Mouse (Mus musculus): ENCODE measurements around the gene Ddx6. TPM values are rescaled to one million over a fixed set of nuclear protein-coding genes. Genes with fewer than 3 reads are reported as not detected.
A peak's percentile ranks its signal among the peaks of the same experiment; 100 is the strongest.

Ddx6 gene
- polyA plus RNA-seq (2015; fragmentation: Nextera tagmentation; extraction: Ambion mirVana) = 15.2 and 16.5 TPM in 2 replicates

DNA sequence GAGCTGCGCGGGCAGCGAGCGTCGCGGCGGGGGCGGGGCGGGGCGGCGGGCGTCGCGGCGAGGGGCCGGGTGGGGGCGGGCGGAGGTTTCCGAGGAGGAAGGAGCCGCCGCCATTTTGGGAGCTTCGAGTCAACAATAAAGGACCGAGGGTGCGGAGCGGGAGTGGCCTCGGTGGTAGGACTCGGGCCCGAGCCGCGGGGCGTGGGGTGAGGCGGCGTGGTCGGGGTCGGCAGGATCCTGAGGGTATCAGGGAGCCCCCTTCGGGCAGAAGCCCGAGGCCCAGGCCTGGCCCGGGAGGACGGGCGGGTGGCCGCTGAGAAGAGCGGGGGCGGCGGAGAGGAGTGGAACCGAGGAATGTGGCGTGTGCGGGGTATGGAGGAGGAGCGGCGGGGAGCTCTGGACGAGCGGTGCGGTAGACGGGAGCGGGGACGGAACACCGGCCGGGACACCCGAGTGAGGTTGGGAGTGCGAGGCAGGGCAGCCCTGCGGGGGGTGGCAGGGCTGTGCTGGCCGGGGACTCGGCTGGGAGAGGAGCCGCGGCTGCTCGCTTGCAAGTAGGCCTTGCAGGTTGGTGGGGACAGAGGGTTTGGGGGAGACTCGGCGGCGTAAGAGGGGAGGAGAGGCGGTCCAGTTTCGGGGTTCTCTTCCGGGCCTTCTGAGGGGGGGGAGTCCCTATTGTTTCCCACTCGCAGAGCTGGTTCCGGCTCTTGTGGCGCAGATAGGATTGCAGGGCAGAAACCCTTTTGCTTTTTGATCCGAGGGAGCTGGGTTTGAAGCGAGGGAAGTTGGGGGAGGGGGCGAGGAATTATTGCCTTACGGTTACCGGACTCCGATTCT lies at the start of gene Ddx6:
TSS of gene Ddx6 (plus strand) at position 114 of the 837 bp plus-strand sequence.
- peaks cover 8% of the 10 kb centered on the region for H3K36me3 ChIP-seq (ENCODE audit: control insufficient read depth, insufficient read depth, low read length)
- peak within 1 kb of the TSS; percentile 99 for H3K27ac ChIP-seq (ENCODE audit: low read length)
- WGBS = under 1% methylated on average over 68 of the region's 80 CpGs
- H3K4me2 ChIP-seq (ENCODE audit: low read depth, low read length) = peak within 1 kb of the TSS; percentile 75
- H3K27me3 ChIP-seq (ENCODE audit: control insufficient read depth, insufficient read depth, low read depth, low read length) = no peaks in the 10 kb centered on the region
- H3K4me3 ChIP-seq (ENCODE audit: low read length) = peak within 1 kb of the TSS; percentile 100
- ATAC-seq (ENCODE audit: low read depth) = peak; percentile 61
- peaks cover 17% of the 10 kb centered on the region for H3K4me1 ChIP-seq (replicated peaks; ENCODE audit: control insufficient read depth, insufficient read depth, low read length)
- peak within 1 kb of the TSS; percentile 100 for H3K9ac ChIP-seq (ENCODE audit: low read length)
- no peaks in the 10 kb centered on the region for H3K9me3 ChIP-seq (ENCODE audit: control insufficient read depth, low read length)

DNA sequence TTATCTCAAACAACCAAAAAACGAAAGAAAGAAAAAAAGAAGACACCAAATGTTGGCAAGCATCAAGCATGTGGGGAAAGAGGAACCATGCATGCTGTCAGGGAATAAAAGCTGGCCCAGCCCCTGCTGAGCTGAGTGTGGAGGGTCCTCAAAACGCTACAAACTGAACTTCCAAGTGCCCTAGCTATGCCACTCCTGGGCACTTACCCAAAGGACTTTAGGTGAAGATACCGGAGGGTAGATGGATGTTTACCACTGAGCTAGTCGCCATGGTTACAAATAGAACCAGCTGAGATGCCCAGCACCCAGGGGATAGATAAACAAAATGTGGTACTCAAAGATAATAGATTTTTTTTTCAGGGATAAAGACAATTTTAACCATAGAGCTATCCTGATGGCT lies 43.1 kb upstream of the Ddx6 start, which contains the start of gene Cxcr5:
TSS of gene Cxcr5 (minus strand) at position 281 of the 400 bp plus-strand sequence.
- H3K9ac ChIP-seq (ENCODE audit: low read length) = no peak within 1 kb of the TSS
- H3K4me1 ChIP-seq (replicated peaks; ENCODE audit: control insufficient read depth, insufficient read depth, low read length) = no peaks in the 10 kb centered on the region
- H3K4me3 ChIP-seq (ENCODE audit: low read length) = no peak within 1 kb of the TSS
- no peak for ATAC-seq (ENCODE audit: low read depth)
- H3K27me3 ChIP-seq (ENCODE audit: control insufficient read depth, insufficient read depth, low read depth, low read length) = no peaks in the 10 kb centered on the region
- no peaks in the 10 kb centered on the region for H3K9me3 ChIP-seq (ENCODE audit: control insufficient read depth, low read length)
- no peak within 1 kb of the TSS for H3K27ac ChIP-seq (ENCODE audit: low read length)
- no peaks in the 10 kb centered on the region for H3K36me3 ChIP-seq (ENCODE audit: control insufficient read depth, insufficient read depth, low read length)
- H3K4me2 ChIP-seq (ENCODE audit: low read depth, low read length) = no peak within 1 kb of the TSS
- 55% methylated on average over 4 of the region's 4 CpGs for WGBS

DNA sequence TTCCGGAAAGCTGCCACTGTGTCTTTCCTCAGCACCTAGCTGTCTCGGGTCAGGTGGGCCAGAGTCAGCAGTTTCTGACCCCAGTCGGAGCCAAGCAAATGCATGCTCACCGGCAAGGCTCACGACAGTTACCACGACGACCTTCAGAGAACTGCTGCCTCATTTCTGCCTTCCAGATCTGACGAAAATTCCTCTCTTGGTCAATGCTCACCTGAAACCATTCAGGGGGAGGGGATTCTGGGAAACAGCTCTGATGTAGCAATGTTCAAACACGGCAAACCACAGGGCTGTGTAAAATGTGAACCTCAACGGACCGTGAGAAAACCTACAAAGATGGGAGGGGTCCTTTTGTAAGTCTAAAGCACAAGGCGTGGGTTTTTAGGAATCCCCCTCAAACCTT lies 41.8 kb upstream of the Ddx6 start:
- no peak for ATAC-seq (ENCODE audit: low read depth)
- no peaks in the 10 kb centered on the region for H3K4me1 ChIP-seq (replicated peaks; ENCODE audit: control insufficient read depth, insufficient read depth, low read length)
- WGBS = 42% methylated on average over 12 of the region's 12 CpGs
- no peaks in the 10 kb centered on the region for H3K9me3 ChIP-seq (ENCODE audit: control insufficient read depth, low read length)
- H3K4me2 ChIP-seq (ENCODE audit: low read depth, low read length) = no peak overlapping the region
- no peak overlapping the region for H3K9ac ChIP-seq (ENCODE audit: low read length)
- no peak overlapping the region for H3K4me3 ChIP-seq (ENCODE audit: low read length)
- H3K27ac ChIP-seq (ENCODE audit: low read length) = no peak overlapping the region
- H3K36me3 ChIP-seq (ENCODE audit: control insufficient read depth, insufficient read depth, low read length) = no peaks in the 10 kb centered on the region
- H3K27me3 ChIP-seq (ENCODE audit: control insufficient read depth, insufficient read depth, low read depth, low read length) = no peaks in the 10 kb centered on the region

DNA sequence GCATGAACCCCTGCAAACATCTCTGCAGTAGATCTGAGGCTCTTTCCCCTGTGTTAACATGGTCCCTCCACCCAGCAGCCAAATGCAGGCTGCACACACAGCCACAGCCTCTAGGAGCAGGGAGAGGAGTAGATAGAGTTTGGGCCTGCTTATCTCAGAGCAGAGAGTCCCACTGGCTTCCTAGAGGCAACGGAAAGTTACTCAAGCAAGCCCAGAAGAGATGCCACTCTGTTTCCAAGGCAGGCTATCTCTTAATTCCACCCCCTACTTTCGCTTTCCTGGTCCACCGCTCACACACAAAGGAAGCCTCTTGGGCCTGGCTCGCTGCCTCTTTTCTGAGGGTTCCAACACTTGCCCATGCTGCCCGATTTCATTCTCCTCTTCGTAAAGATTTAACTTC lies 39.3 kb upstream of the Ddx6 start:
- ATAC-seq (ENCODE audit: low read depth) = no peak
- Histone ChIP-seq H3K4me1 (replicated peaks; ENCODE audit: control insufficient read depth, insufficient read depth, low read length) (no peaks in the 10 kb centered on the region), H3K9ac (ENCODE audit: low read length) (no peak overlapping the region), H3K4me3 (ENCODE audit: low read length) (no peak overlapping the region), H3K27ac (ENCODE audit: low read length) (no peak overlapping the region), H3K36me3 (ENCODE audit: control insufficient read depth, insufficient read depth, low read length) (no peaks in the 10 kb centered on the region), H3K9me3 (ENCODE audit: control insufficient read depth, low read length) (no peaks in the 10 kb centered on the region), H3K4me2 (ENCODE audit: low read depth, low read length) (no peak overlapping the region), H3K27me3 (ENCODE audit: control insufficient read depth, insufficient read depth, low read depth, low read length) (no peaks in the 10 kb centered on the region)
- WGBS = 79% methylated on average over 6 of the region's 6 CpGs

DNA sequence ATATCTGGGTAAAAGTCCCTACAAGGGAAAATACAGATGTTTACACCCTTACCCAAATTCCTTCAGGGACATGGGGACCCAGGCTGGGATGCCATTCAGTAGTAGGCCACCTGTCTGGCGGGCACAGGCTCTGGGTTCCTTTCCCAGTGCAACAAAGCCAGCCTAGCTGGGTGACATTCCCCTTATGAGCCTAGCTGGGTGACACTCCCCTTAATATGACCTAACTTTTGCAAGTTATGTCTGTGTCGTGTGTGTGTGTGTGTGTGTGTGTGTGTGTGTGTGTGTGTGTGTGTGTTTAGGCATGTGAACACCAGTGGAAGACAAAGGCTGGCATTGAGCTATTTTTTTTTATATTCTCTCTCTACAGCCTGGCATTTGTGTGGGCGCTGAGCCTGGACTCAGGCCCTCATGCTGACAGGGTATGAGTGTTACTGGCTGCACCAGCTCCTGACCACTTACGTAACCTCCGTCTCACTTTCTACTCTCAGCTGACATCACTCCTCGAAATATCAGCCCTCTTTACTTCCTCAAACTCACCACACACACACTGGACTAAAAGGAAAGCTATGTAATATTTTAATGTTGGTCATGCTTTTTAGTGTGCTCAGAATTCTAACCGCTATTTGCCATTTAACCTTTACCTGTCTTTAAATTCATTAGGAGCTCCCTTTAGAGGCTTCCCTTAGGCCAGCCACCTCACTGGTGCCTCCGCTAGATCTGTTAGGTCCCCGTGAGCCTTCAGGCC lies 37.2 kb upstream of the Ddx6 start:
- Histone ChIP-seq H3K36me3 (ENCODE audit: control insufficient read depth, insufficient read depth, low read length) (no peaks in the 10 kb centered on the region), H3K4me1 (replicated peaks; ENCODE audit: control insufficient read depth, insufficient read depth, low read length) (no peaks in the 10 kb centered on the region), H3K27ac (ENCODE audit: low read length) (no peak overlapping the region), H3K4me3 (ENCODE audit: low read length) (no peak overlapping the region), H3K9ac (ENCODE audit: low read length) (no peak overlapping the region), H3K9me3 (ENCODE audit: control insufficient read depth, low read length) (no peaks in the 10 kb centered on the region), H3K27me3 (ENCODE audit: control insufficient read depth, insufficient read depth, low read depth, low read length) (no peaks in the 10 kb centered on the region), H3K4me2 (ENCODE audit: low read depth, low read length) (no peak overlapping the region)
- peak; percentile 64 for ATAC-seq (ENCODE audit: low read depth)
- 54% methylated on average over 9 of the region's 9 CpGs for WGBS

DNA sequence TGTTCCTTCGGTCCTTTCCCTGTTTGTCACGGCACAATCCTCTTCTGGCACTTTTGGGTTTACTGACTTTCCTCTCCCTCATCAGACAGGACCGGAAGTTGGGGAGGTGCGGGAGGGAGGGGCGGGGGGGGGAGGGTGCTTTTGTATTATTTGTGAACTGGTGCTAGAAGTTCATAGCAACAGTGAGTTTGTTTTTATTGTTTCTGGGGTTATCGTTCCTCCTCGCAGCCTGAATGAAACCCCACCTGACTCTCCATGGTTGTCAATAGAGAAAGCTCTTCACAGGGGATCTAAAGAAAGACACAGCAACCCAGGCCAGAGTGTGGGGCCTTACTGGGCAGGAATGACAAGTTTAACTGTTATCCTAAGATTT lies 36.6 kb upstream of the Ddx6 start:
- no peaks in the 10 kb centered on the region for H3K9me3 ChIP-seq (ENCODE audit: control insufficient read depth, low read length)
- no peak overlapping the region for H3K9ac ChIP-seq (ENCODE audit: low read length)
- no peak overlapping the region for H3K4me3 ChIP-seq (ENCODE audit: low read length)
- ATAC-seq (ENCODE audit: low read depth) = no peak
- H3K27ac ChIP-seq (ENCODE audit: low read length) = no peak overlapping the region
- H3K4me1 ChIP-seq (replicated peaks; ENCODE audit: control insufficient read depth, insufficient read depth, low read length) = no peaks in the 10 kb centered on the region
- 47% methylated on average over 7 of the region's 7 CpGs for WGBS
- no peaks in the 10 kb centered on the region for H3K36me3 ChIP-seq (ENCODE audit: control insufficient read depth, insufficient read depth, low read length)
- no peak overlapping the region for H3K4me2 ChIP-seq (ENCODE audit: low read depth, low read length)
- H3K27me3 ChIP-seq (ENCODE audit: control insufficient read depth, insufficient read depth, low read depth, low read length) = no peaks in the 10 kb centered on the region

DNA sequence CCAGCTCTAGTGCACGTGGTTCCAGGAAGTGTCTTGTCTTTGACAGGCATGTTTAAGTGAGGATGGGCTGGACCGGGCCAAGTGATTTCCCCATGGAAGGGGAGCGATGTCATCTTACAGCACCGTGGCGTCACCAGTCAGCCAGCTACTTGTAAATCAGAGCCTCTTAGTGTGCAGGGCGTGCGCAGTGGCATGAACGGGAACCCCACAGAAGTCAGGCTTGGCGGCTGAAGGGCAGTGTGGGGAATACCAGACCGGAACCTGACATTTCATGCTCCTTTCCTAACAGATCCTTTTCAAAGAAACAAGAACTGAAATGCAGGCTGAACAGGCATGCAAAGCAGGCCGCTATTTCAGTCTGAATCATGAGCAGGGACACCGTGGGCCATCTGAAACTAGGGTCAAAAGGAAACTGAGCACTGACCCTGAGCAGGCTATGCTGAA lies 33.7 kb upstream of the Ddx6 start:
- H3K9me3 ChIP-seq (ENCODE audit: control insufficient read depth, low read length) = no peaks in the 10 kb centered on the region
- WGBS = 74% methylated on average over 12 of the region's 12 CpGs
- ATAC-seq (ENCODE audit: low read depth) = no peak
- H3K9ac ChIP-seq (ENCODE audit: low read length) = no peak overlapping the region
- H3K4me3 ChIP-seq (ENCODE audit: low read length) = no peak overlapping the region
- no peaks in the 10 kb centered on the region for H3K4me1 ChIP-seq (replicated peaks; ENCODE audit: control insufficient read depth, insufficient read depth, low read length)
- H3K27ac ChIP-seq (ENCODE audit: low read length) = no peak overlapping the region
- no peak overlapping the region for H3K4me2 ChIP-seq (ENCODE audit: low read depth, low read length)
- no peaks in the 10 kb centered on the region for H3K27me3 ChIP-seq (ENCODE audit: control insufficient read depth, insufficient read depth, low read depth, low read length)
- no peaks in the 10 kb centered on the region for H3K36me3 ChIP-seq (ENCODE audit: control insufficient read depth, insufficient read depth, low read length)

DNA sequence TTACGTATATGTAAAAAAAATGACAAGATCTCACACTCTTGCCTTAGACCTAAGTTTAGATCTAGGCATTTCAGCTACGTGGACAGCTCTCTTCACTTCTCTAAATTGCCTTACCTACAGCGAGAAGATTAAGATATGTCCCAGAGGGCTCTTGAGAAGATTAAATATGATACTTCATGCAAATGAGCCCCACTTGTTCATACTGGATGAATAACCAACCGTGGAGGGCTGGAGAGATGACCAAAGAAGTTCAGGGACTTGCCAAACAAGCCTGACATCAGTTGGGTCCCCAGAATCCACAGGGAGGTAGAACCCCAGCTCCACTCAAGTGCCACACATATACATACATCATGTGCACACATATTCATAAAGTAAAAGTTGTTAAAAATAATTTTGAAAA lies 31.4 kb upstream of the Ddx6 start:
- ATAC-seq (ENCODE audit: low read depth) = no peak
- no peaks in the 10 kb centered on the region for H3K4me1 ChIP-seq (replicated peaks; ENCODE audit: control insufficient read depth, insufficient read depth, low read length)
- no peak overlapping the region for H3K27ac ChIP-seq (ENCODE audit: low read length)
- no peak overlapping the region for H3K9ac ChIP-seq (ENCODE audit: low read length)
- no peaks in the 10 kb centered on the region for H3K9me3 ChIP-seq (ENCODE audit: control insufficient read depth, low read length)
- no peak overlapping the region for H3K4me2 ChIP-seq (ENCODE audit: low read depth, low read length)
- 57% methylated on average over 4 of the region's 4 CpGs for WGBS
- H3K27me3 ChIP-seq (ENCODE audit: control insufficient read depth, insufficient read depth, low read depth, low read length) = no peaks in the 10 kb centered on the region
- H3K4me3 ChIP-seq (ENCODE audit: low read length) = no peak overlapping the region
- no peaks in the 10 kb centered on the region for H3K36me3 ChIP-seq (ENCODE audit: control insufficient read depth, insufficient read depth, low read length)

DNA sequence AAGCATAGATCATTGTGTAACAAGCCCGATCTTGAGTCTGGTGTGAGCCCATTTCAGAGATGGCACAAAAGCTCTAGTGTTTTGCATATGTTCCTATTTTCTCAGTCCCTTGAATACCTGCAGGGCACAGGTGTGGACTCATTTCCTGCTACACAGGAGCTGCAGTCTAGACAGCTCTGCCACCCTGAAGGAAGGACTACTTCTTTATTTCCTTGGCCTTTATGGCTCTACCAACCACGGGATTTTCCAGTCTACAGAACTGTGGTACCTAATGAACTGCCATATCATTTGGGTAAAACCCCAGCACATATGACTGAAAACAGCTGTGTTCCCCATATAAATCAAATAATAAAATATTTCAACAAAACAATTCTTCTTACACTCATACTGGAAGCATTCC lies 29.6 kb upstream of the Ddx6 start:
- H3K4me3 ChIP-seq (ENCODE audit: low read length) = no peak overlapping the region
- no peak for ATAC-seq (ENCODE audit: low read depth)
- WGBS = 86% methylated on average over 2 of the region's 2 CpGs

More for the DNA sequence above, 29.6 kb upstream of the Ddx6 start:
- Histone ChIP-seq H3K27ac (ENCODE audit: low read length) (no peak overlapping the region), H3K36me3 (ENCODE audit: control insufficient read depth, insufficient read depth, low read length) (no peaks in the 10 kb centered on the region), H3K27me3 (ENCODE audit: control insufficient read depth, insufficient read depth, low read depth, low read length) (no peaks in the 10 kb centered on the region), H3K4me1 (replicated peaks; ENCODE audit: control insufficient read depth, insufficient read depth, low read length) (no peaks in the 10 kb centered on the region), H3K4me2 (ENCODE audit: low read depth, low read length) (no peak overlapping the region), H3K9me3 (ENCODE audit: control insufficient read depth, low read length) (no peaks in the 10 kb centered on the region), H3K9ac (ENCODE audit: low read length) (no peak overlapping the region)
